Mouse (Mus musculus) ovary, postnatal 10 days (tissue): ENCODE results near the gene Negr1.
"Not testable (repeated sequence)": the region's sequence is repeated elsewhere in the genome, so short reads cannot be mapped to it uniquely, and the experiment has no call there.

Experiments
- DNase-seq: peaks from one replicate; pipeline ENCODE4 v3.0.0; 2022; ENCODE audit warnings: low spot score

Negr1 gene

GRCm38 (mm10) chr3:156999177-156999808 lies 437.7 kb downstream of the Negr1 start:
- DNase-seq = no peak

- no peak for DNase-seq
Observed at GRCm38 (mm10) chr3:157021632-157022031, 460.0 kb downstream of the Negr1 start.

- DNase-seq = no peak
Observed at GRCm38 (mm10) chr3:157024580-157024979, 463.0 kb downstream of the Negr1 start.

- DNase-seq = no peak
Observed at GRCm38 (mm10) chr3:157031513-157032142, 470.0 kb downstream of the Negr1 start.

- DNase-seq = no peak
Observed at GRCm38 (mm10) chr3:157036016-157036415, 474.4 kb downstream of the Negr1 start.

- no peak for DNase-seq
Observed at GRCm38 (mm10) chr3:157036568-157036967, 475.0 kb downstream of the Negr1 start.

- no peak for DNase-seq
Observed at GRCm38 (mm10) chr3:157040619-157041018, 479.0 kb downstream of the Negr1 start.

- no peak for DNase-seq
Observed at GRCm38 (mm10) chr3:157044565-157044964, 483.0 kb downstream of the Negr1 start.

GRCm38 (mm10) chr3:157064438-157064837 lies 502.8 kb downstream of the Negr1 start:
- DNase-seq = not testable (repeated sequence)

GRCm38 (mm10) chr3:157066331-157066730 lies 504.7 kb downstream of the Negr1 start:
- DNase-seq = no peak

GRCm38 (mm10) chr3:157079250-157079965 lies 517.8 kb downstream of the Negr1 start:
- DNase-seq = no peak

GRCm38 (mm10) chr3:157079966-157080306 lies 518.3 kb downstream of the Negr1 start:
- DNase-seq = no peak

GRCm38 (mm10) chr3:157080585-157080984 lies 519.0 kb downstream of the Negr1 start:
- no peak for DNase-seq

GRCm38 (mm10) chr3:157082808-157083784 lies 521.5 kb downstream of the Negr1 start:
- no peak for DNase-seq

- DNase-seq = no peak
Observed at GRCm38 (mm10) chr3:157085180-157085579, 523.6 kb downstream of the Negr1 start.

- no peak for DNase-seq
Observed at GRCm38 (mm10) chr3:157090051-157090450, 528.5 kb downstream of the Negr1 start.

GRCm38 (mm10) chr3:157096284-157096683 lies 534.7 kb downstream of the Negr1 start:
- no peak for DNase-seq

- DNase-seq = no peak
Observed at GRCm38 (mm10) chr3:157097514-157097913, 535.9 kb downstream of the Negr1 start.

- no peak for DNase-seq
Observed at GRCm38 (mm10) chr3:157098417-157098816, 536.8 kb downstream of the Negr1 start.

GRCm38 (mm10) chr3:157104866-157105579 lies 543.4 kb downstream of the Negr1 start:
- DNase-seq = no peak

GRCm38 (mm10) chr3:157105580-157106264 lies 544.1 kb downstream of the Negr1 start:
- DNase-seq = no peak
